Mouse (Mus musculus): ENCODE measurements around the gene Psg26. TPM values are rescaled to one million over a fixed set of nuclear protein-coding genes. Genes with fewer than 3 reads are reported as not detected.
"Not testable (repeated sequence)": the region's sequence is repeated elsewhere in the genome, so short reads cannot be mapped to it uniquely, and the experiment has no call there.

Psg26 gene
- total RNA-seq, 1 experiment, result not detected

GRCm38 (mm10) chr7:18511479-18511878 lies 27.5 kb upstream of the Psg26 start:
- no peak for DNase-seq (ENCODE audit: low read depth, low spot score)
- H3K36me3 ChIP-seq (ENCODE audit: control insufficient read depth, insufficient read depth, low read length, poor library complexity, severe bottlenecking), result no peaks in the 10 kb centered on the region
- no peak overlapping the region for H3K9ac ChIP-seq (ENCODE audit: insufficient read depth, low read depth, low read length, poor library complexity, severe bottlenecking)
- no peak overlapping the region for H3K4me3 ChIP-seq (ENCODE audit: insufficient read depth in 1 of 2, low read depth in 1 of 2, low read length in 2 of 2, poor library complexity in 1 of 2, severe bottlenecking in 1 of 2)
- no peaks in the 10 kb centered on the region for H3K9me3 ChIP-seq (ENCODE audit: control insufficient read depth, insufficient read depth, low read depth, low read length)
- no peaks in the 10 kb centered on the region for H3K4me1 ChIP-seq (ENCODE audit: control insufficient read depth in 2 of 2, insufficient read depth in 2 of 2, low read length in 2 of 2, poor library complexity in 1 of 2)
- no peak overlapping the region for H3K27ac ChIP-seq (ENCODE audit: insufficient read depth, low read depth, low read length, poor library complexity, severe bottlenecking)
- TF ChIP-seq ZC3H11A (IDR thresholded peaks at IDR 0.05; ENCODE audit: borderline replicate concordance, low read depth, low read length) (no peak), ZNF384 (IDR thresholded peaks at IDR 0.05; ENCODE audit: low read depth, low read length) (no peak), CHD2 (IDR thresholded peaks at IDR 0.05; ENCODE audit: low read depth, low read length) (no peak), HCFC1 (IDR thresholded peaks at IDR 0.05; ENCODE audit: borderline replicate concordance, insufficient read depth, low read length) (no peak), MAFK (IDR thresholded peaks at IDR 0.05; ENCODE audit: insufficient read depth, low read depth, low read length) (no peak)
- in situ Hi-C loops (cut with MboI; ENCODE audit: low sequenced_read_pairs in 2 of 2, unreplicated experiment in 2 of 2), result no loop called here

GRCm38 (mm10) chr7:18431941-18432340 lies 52.0 kb downstream of the Psg26 start, which contains the start of gene Psg28:
Gene Psg28, minus strand, starts transcription at chr7:18432041.
- H3K9ac ChIP-seq (ENCODE audit: insufficient read depth, low read depth, low read length, poor library complexity, severe bottlenecking); in situ Hi-C loops (cut with MboI; ENCODE audit: low sequenced_read_pairs in 2 of 2, unreplicated experiment in 2 of 2); H3K9me3 ChIP-seq (ENCODE audit: control insufficient read depth, insufficient read depth, low read depth, low read length); H3K36me3 ChIP-seq (ENCODE audit: control insufficient read depth, insufficient read depth, low read length, poor library complexity, severe bottlenecking); H3K27ac ChIP-seq (ENCODE audit: insufficient read depth, low read depth, low read length, poor library complexity, severe bottlenecking); DNase-seq (ENCODE audit: low read depth, low spot score); H3K4me3 ChIP-seq (ENCODE audit: insufficient read depth in 1 of 2, low read depth in 1 of 2, low read length in 2 of 2, poor library complexity in 1 of 2, severe bottlenecking in 1 of 2); H3K4me1 ChIP-seq (ENCODE audit: control insufficient read depth in 2 of 2, insufficient read depth in 2 of 2, low read length in 2 of 2, poor library complexity in 1 of 2): not testable (repeated sequence)

Other genes with a start within 250 kb of the Psg26 start
- not detected in 2 replicates for gene Mill1, start 238.8 kb downstream of the Psg26 start, total RNA-seq (2012; rRNA removed)
- gene Psg18, start 129.2 kb downstream of the Psg26 start, total RNA-seq (2012; rRNA removed), result not detected in 2 replicates
- not detected in 2 replicates for gene Psg28, start 52.1 kb downstream of the Psg26 start, total RNA-seq (2012; rRNA removed)
- not detected in 2 replicates for gene Psg25, start 48.1 kb upstream of the Psg26 start, total RNA-seq (2012; rRNA removed)
- gene Psg27, start 83.1 kb upstream of the Psg26 start, total RNA-seq (2012; rRNA removed), result not detected in 2 replicates
- 0.13 and 0.16 TPM in 2 replicates for gene Psg23, start 132.3 kb upstream of the Psg26 start, total RNA-seq (2012; rRNA removed)
- not detected in 2 replicates for gene Psg21, start 172.5 kb upstream of the Psg26 start, total RNA-seq (2012; rRNA removed)
- gene Psg20, start 202.0 kb upstream of the Psg26 start, total RNA-seq (2012; rRNA removed), result not detected in 2 replicates
- not detected in 2 replicates for gene Psg22, start 233.9 kb upstream of the Psg26 start, total RNA-seq (2012; rRNA removed)

Measured in ES-E14 (cell line).